Mouse (Mus musculus): ENCODE results near the gene Cyth4. TPM values are rescaled to one million over a fixed set of nuclear protein-coding genes. Genes with fewer than 3 reads are reported as not detected.

The Cyth4 gene
- 10 to 100 TPM; 16.9 to 18.0 TPM for total RNA-seq (2021)
- long read RNA-seq, experiment 1, partial matches to known transcripts: 0 of 4 reads
- long read RNA-seq, experiment 1, other reads (novel, unspliced or antisense): 3 of 4 reads
- long read RNA-seq, experiment 2, transcript Cyth4-201 (13 exons, 2,791 nt): major isoform, 6 of 15 reads
- long read RNA-seq, experiment 2, partial matches to known transcripts: 4 of 15 reads
- long read RNA-seq, experiment 2, other reads (novel, unspliced or antisense): 5 of 15 reads

DNA sequence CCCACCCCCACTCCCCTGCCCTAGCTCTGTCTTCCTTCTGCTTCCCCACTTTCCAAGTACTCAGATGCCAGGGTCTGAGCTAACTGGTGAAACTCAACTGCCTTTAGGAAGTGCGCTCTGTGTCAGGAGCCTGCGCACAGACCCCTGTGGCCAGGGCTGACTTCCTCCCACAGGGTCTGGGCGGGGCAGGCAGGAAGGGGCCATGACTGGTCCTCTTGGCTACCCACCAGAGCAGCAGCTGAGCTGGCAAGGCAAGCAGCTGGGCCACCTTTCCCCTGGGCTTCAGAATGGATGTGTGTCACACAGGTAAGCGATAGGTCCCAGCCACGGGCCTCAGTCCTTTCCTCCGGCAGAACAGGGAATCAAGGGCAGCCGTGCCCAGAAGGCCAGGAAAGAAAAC, at the start of gene Cyth4:
Gene Cyth4 (plus strand): TSS at position 134 of the 400 bp plus-strand sequence.
- peak in 1 of 2 experiments; percentile 28 for DNase-seq (ENCODE audit: low spot score in 2 of 2)

DNA sequence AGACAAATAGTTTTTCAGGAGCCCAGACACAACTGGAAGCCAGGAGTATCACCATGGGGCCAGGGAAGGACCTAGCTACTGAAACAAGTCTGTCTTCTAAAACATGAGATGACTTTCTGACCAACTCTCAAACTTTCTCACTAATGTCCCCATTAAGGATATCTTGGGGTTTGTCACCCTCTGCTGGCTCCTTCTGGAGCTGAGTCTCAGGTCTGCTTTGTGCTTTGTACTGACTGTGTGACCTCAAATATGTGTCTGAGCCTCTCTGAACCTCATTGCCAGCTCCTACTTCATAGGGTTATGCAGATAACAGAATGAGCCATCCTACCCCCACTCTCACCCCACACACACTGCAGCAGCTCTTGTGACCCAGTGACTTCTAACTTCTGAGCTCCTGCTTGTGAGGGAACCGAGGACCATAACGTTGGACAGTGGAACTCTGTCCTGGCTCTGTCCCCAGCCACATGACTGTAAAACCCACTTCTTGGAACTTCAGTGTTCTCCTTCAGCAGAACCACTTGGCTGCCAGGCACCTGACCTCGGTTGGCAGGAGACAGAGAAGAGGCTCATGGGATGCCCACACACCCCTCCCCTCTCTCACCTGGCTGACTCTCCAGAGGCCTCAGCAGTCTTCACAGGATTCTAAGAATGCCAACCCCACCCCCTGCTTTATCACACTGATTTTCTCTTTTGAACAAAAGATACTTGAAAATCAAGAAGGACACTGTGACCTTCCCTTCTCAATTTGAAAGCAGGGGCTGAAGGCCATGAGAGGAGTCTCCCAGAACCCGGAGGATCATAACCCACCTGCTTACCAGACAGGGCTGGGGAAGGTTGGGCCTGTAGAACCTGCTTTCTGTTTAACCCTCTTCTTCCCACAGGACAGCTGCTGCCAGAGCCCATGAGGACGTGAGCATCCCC, 49.2 kb upstream of the Cyth4 start:
- no peak for DNase-seq (ENCODE audit: low spot score in 2 of 2)

DNA sequence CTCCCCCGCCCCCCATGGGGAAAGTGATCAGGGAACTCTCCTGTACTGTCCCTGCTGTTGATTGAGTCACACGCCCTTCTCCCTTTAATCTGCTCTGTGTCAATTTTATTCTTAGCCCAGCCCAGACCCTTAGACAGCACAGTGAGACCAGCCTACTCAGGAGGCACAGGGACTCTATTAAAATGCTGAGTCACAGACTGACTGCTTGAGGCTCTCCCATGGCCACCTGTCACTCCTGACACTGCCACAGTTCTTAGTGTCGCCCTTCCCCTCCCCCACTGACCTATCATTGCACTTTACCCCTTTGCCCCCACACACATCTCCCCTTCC, 48.5 kb upstream of the Cyth4 start:
- no peak for DNase-seq (ENCODE audit: low spot score in 2 of 2)

DNA sequence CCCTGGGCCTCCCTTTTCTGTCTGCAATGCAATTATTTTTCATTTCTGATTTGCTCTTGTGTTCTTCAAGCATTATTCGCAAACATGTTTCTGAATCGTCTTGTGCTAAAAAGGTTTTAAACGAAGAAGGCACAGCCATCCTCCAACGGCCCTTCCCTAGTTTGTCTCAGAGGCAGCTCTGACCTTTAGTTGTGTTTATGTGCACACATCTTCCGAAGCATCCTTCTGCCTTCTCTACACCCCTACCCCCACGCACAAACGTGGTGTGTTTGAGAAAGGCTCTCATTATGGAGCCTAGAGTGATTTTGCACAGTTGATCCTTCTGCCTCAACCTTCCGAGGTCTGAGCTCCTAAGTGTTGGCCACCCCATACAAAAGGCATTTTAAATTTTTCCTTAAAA, 48.1 kb upstream of the Cyth4 start:
- DNase-seq (ENCODE audit: low spot score in 2 of 2): no peak

DNA sequence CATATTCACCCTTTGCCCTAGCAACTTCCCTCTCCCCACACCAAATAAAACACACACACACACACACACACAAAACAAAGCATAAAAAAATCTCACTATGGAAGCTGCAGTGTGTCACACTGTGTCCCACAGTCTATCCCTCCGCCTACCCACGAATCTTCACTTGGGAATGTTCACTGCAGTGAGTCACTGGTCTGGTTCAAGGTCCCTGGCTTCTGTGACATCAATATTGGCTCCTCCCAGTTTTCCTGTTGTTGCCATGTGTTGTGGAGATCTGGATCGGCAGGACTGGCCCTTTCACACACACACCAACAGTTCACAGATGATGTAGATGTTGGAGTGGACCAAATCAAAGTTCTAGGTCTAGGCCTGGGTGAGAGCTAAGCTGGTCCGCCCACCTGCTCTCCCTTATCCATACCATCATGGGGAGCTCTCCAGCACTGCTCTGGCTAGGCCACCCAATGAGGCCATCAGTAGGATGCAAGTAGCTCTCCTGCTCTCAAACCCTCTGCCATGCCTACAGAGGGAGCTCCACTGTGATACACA, 47.6 kb upstream of the Cyth4 start:
- no peak for DNase-seq (ENCODE audit: low spot score in 2 of 2)

DNA sequence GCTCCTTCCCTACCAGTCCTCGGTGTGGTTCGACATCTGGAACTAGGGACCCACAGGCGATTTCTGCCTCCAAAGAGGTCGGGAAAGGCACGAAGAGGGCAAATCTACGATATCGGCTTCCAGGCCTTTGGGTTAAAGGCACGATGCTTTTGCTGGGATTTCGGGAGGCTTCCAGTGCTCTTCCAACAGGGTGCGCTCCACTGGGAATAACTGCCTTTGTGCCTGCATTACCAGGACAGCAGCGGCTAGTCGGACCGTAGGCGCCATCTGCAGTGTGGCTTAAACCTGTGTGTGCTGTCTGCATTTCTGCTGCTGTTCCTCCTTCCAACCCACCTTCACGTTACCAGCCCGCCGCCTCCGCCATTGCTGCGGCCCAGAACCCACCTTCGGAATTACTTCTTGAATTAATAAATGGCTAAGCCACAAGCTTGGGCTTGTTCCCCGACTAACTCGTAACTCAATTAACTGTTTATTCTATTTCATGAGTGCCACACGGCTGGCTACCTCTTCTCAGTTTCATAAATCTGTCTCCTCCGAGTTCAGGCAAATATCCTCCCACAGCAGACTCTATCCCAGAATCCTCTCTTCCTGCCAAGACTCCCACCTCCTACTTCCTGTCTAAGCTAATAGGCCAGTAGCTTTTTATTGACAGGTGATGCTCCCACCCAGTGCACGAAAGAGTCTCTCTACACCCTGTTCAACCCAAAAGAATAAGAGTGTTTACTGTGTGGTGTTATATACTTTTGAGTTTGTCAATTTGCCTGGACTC, 42.1 kb upstream of the Cyth4 start:
- no peak for DNase-seq (ENCODE audit: low spot score in 2 of 2)

DNA sequence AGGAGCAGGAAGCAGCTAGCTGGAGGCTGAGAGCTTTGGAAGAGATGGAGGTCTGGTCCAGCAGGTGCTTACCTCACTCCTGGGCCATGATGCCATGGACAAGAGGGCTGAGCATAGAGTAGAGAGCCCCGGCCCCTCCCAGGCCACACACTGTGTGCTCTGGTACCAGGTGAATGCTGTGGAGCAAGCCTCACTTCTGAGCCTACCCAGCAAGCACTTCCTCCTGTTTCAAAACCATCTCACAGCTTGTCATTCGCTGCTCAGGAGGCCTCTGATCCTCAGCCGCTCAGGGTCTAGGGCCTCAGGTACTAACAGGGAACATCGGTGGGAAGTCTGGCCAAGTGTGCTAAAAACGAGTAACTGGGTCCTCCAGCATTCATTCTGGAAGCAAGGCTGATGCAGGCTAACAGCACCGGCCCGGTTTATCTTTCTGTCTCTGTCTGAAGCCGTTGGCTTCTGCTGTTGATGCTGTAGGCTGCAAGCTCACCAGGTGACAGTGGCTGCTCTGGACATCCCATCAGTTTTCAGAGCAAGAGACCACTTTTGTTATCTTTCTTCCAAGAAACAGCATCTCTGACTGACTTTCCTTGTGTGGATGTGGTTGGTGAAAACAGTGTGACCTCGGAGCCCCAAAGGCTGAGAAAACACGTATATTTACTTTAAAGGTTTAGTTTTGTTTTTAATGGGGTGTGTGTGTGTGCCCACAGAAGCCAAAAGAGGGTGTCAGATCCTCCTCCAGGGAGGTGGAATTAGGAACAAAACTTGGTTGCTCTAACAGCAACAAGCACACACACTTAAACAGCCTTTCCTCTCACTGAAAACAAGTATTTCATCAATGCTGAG, 38.9 kb upstream of the Cyth4 start:
- DNase-seq (ENCODE audit: low spot score in 2 of 2): no peak

DNA sequence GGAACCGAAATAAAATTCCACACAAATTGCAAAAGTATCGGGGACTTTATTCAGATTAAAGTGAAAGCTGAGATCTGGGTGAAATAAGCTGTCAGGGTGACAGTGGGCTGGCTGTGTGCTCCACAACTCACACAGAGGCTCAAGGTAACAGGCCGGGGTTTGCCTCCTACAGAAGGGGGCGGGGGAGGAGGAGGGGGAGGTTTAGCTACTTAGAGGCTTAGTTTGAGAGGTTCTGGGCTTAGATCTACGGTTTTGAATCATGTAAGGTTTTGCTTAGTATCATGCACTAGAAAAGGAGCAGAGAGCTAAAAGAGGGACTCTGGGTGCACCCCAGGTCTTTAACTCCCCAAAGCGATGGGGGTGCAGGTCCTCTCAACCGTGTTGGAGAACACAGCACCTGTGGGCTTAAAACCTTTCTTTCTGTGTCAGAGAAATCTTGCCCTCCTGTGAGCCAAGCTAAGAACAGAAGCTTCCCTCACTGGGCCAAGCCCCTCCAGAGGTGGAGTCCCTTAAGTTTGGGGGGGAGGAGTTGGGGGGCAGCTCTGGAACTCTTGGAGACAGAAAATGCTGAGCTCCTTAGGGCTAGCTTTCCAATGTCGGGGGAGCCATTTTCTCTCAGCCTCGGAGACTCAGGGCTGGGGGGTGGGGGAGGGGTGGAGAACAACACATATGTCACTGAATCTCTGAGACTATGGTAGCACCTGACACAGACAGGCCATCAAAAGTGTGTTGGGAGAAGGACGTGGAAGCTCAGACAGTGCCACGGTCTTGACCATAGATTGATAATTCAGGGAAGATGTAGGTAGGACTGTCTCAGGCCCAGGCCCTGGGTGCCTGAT, 37.5 kb upstream of the Cyth4 start:
- DNase-seq (ENCODE audit: low spot score in 2 of 2): no peak

DNA sequence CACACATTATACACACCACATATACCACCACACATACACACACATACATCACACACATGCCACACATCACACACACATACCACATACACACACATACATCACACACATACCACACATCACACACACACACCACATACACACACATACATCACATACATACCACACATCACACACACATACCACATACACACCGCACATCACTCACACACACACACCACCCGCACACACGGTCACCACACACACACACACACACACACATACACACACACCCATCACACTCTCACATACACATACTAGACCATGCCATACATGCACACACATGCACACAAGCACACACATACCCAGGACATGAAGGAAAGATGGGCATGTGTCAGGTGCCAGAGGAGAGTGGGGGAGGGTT, 33.5 kb upstream of the Cyth4 start:
- no peak for DNase-seq (ENCODE audit: low spot score in 2 of 2)

DNA sequence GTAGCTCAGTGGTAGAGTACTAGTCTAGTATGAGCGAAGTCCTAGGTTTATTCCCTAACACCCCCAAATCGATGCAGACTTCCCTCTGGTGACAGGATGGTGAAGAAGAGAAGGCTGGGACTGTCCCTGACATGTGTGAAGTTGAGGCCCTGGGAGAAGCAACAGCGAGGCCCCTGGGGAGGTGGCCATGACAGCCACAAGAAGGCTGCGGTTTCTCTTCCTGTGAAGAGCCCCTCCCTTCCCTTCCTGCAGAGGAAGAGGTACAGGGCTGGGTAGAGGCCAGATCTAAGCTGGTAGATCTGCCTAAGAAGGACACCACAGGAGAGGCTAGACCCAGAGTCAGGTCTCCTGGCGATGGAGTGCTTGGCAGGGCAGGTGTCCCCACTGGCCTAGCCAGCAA, 32.9 kb upstream of the Cyth4 start:
- no peak for DNase-seq (ENCODE audit: low spot score in 2 of 2)

DNA sequence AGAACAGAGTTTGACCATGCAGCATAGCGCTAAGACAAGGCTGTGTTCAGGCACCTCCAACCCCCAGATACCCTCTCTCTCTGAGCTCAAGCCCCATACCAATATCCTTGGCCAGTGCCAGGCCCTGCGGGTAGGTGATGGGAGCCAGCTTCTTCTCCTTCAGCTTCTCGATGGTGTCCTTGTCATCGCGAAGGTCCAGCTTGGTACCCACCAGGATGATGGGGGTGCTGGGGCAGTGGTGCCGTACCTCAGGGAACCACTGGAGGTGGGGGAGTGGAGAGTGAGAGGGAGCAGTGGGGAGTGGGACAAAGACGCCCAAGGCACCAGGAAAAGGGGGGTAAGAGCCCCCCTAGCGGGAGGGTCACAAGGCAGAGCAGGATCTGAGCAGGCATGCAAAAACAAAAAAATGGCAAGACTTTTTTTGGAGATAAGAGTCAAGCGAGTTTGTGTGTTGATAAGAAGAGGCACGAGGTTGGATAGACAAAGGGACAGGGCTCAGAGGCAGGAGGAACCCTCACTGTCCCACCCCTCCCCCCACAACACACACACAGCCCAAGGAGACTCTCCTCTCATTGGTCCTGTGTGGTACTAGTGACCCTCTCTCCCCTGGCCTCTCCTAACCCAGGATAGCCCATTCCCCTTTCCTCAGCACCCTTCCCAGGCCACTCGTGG, 31.9 kb upstream of the Cyth4 start:
- no peak for DNase-seq (ENCODE audit: low spot score in 2 of 2)

DNA sequence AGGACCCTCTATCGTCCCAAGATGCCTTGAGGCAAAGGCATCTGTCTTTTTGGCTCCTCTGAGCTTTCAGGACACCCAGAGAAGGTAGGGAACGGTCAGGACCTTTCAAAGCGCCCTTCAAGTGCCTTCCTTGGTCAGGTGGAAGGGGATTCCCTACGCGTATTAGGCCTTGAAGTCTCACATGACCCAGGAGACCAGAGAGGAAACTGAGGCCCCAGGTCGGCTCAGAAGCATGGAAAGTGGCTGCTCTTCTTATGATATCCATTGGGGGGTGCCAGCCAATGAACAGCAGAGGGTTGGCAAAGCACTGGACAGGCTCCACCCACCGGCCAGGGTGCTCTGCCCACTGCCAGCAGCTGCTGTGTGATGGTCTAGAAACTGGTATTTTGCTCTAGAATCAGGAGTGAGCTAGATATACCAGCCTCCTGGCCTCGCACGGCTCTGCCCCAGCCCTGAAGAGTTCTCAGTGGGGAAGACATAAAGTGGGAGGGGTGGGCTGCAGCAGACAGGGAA, 29.2 kb upstream of the Cyth4 start:
- DNase-seq (ENCODE audit: low spot score in 2 of 2): no peak

DNA sequence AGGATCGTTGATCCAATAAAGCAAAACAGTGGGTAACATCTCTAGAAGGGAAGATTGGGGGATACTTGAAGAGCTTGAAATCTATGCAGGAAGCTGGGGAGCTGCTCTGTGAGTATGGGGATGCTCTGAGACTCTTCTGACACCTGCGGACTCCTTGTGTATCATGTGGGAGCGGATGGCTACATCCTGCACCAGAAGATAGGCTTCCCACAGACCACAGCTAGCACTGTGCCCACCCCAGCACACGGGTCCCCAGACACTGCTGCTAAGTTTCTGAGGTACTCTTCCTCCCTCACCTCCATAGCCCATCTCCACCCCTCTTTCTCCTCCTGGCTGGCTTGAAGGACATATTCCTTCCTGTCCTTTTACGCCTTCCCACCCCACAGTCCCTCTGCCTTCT, 26.7 kb upstream of the Cyth4 start:
- DNase-seq (ENCODE audit: low spot score in 2 of 2): no peak

DNA sequence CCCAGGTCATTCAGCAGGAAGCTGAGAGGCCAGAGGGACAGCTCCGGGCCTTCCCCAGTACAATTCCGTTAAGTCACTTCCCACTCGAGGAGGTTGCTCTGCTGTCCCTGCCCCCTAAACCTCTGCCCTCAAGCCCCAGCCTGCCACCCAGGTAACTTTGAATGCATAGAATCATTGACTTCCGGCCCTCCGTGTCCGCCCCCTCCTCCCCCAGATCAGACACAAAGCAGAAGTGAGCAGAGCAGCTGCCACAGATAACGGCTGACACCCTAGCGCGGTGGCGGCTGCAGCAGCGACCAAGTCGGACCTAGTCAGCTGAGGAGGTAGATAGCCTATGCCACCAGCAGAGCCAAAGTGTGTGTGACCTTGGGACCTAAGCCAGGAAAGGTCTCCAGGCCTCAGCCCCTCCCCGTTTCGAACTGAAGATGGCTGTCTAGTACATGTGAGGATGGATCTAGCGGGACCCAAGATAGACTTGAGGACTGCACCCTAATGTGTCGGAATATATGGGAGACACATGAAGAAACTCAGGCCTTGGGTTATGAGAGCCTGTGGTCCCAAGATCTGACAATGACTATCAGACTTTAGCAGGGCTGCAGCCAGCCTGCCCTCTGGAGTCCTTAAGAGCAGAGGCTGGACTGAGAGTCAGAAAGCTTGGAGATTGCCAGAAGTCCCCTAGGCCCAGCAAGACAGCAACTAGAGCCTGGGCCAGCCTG, 25.1 kb upstream of the Cyth4 start:
- DNase-seq (ENCODE audit: low spot score in 2 of 2): no peak

DNA sequence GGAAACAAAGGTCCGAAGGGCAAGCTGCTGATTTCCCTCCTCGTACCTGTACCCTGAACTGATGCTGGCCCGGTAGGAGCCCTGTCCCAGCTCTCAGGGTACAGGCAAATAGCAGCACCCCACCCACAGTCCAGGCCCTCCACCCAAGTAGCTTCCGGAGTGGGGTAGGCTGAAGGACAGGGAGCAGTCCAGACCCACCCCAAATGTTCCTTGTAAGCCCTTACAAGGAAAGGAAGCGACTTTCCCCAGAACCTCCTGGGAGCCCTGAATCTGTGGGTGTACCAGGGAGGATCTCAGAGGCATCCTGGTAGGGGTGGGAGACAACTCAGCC, 24.6 kb upstream of the Cyth4 start:
- no peak for DNase-seq (ENCODE audit: low spot score in 2 of 2)

DNA sequence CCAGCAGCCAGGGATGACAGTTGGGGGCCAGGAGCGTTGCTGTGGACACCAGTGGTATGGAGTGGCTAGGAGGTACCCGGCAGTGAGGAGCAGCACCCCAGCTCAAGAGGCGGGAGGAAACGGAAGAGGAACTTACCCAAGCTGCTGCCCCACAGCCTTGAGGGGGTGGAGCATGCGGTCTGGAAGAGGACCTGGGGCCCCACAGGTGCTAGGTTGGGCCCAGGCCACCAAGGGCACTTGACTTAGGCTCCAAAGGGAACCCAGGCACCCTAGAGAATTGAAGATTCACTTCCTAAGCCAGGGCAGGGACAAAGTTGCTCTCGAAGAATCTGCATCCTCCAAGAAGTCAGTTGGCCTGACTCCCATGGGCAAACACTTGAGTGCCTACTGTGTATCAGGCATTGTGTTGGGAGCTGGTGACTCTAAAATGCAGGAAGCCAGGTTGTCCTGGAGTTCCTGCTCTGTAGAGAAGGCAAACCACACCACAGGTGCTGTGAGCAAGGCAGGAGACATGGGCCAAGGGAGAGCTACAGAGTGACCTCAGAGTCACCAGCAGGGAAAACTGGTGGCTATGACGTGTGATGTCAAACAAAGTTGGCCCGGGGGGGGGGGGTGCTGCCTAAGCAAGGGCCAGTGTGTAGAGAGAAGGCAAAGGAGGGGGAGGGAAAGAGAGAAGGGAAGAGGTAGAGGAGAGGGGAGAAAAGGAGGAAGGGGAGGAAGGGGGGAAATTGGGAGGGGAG, 24.0 kb upstream of the Cyth4 start, which contains the start of gene Rac2:
Gene Rac2 (minus strand): TSS at position 126 of the 740 bp plus-strand sequence.
- DNase-seq (ENCODE audit: low spot score in 2 of 2): no peak

DNA sequence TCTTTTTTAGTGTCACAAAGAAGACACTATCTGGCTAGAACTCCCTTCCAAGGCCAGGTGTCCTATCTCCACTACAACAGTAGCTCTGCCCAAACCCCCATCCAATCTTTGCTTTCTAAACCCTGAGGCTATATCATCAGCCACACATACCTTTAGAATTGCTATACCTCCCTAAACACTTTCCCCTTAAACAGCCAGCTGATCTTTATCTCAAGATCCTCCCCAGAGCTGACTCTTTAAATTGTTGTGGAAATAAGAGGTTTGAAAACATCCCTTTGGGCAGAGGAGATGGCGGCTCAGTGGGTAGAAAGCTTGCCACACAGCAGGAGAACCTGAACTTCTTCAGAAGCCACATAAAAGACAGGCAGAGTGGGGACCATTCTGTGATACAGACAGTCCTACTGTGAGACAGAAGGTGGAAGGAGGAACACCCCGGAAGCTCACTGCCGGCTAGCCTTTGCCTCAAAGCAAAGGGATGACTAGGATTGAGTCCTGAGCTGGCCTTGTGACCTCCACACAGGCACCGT, 20.5 kb upstream of the Cyth4 start:
- no peak for DNase-seq (ENCODE audit: low spot score in 2 of 2)

DNA sequence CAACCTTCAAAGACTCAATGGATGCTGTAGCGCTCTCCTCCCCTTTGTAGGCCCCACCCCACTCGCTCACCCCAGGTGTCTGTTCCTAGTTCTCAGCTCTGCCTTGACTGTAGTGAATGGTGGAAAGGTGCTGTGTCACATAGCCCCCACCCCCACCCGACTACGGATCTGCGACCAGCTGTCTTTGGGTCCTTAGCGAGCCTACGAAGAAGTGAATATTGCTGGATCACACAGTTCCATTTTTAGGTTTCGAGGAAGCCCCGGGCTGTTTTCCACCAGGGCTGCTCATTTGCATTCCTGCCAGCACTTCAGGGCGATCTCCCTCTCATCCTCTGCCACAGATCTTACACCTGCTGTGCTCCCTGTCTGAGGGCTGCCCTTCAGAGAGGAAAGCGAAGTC, 13.5 kb upstream of the Cyth4 start:
- DNase-seq (ENCODE audit: low spot score in 2 of 2): no peak

Data from layer of hippocampus, postnatal 14 days (tissue).